Mouse (Mus musculus): ENCODE measurements around the gene Mpeg1.

GRCm38 (mm10) chr19:12478369-12478768 lies 17.8 kb downstream of the Mpeg1 start:
- TF ChIP-seq ZC3H11A (IDR thresholded peaks at IDR 0.05; ENCODE audit: low read depth, low read length): no peak
- TF ChIP-seq CTCF (conservative IDR thresholded peaks at IDR 0.05 in 1 of 2, IDR thresholded peaks at IDR 0.05 in 1 of 2; ENCODE audit: low read depth in 2 of 2, low read length in 2 of 2): no peak
- no peak for TF ChIP-seq MAFK (IDR thresholded peaks at IDR 0.05; ENCODE audit: insufficient replicate concordance, low read length)
- TF ChIP-seq IRF4 (IDR thresholded peaks at IDR 0.05; ENCODE audit: low read depth, low read length): no peak
- no peak for TF ChIP-seq POLR2A (IDR thresholded peaks at IDR 0.05; ENCODE audit: low read depth, low read length)
- TF ChIP-seq BHLHE40 (IDR thresholded peaks at IDR 0.05; ENCODE audit: low read depth, low read length): no peak
- TF ChIP-seq MAX (IDR thresholded peaks at IDR 0.05; ENCODE audit: low read length): no peak
- TF ChIP-seq EP300 (IDR thresholded peaks at IDR 0.05; ENCODE audit: low read length): 0 out of 2 replicates have a peak, but pooled peaks have one; percentile 32
- TF ChIP-seq MYC (IDR thresholded peaks at IDR 0.05; ENCODE audit: low read depth, low read length): no peak
- TF ChIP-seq CHD2 (IDR thresholded peaks at IDR 0.05; ENCODE audit: low read length): no peak
- TF ChIP-seq MEF2A (IDR thresholded peaks at IDR 0.05; ENCODE audit: borderline replicate concordance, low read depth, low read length): no peak
